Mouse (Mus musculus) CD4-positive, CD25-positive, alpha-beta regulatory T cell, adult 4 months (primary cell): ENCODE data around the gene Zbp1. TPM values are rescaled to one million over a fixed set of nuclear protein-coding genes. Genes with fewer than 3 reads are reported as not detected.
A peak's percentile ranks its signal among the peaks of the same experiment; 100 is the strongest.

Experiments
- ATAC-seq: one replicate; pipeline ENCODE4 v1.8.0; 2017
- polyA plus RNA-seq, 2 experiments: library from polyadenylated mRNA; unstranded; fragments of 100-300 nt; shearing (Covaris generic); gene quantifications; one replicate each; pipeline ENCODE4 v1.2.1; 2017

Zbp1 gene
- polyA plus RNA-seq = 100 to 1,000 TPM in 1 of 2 experiments, 10 to 100 TPM in 1; 85.2 to 140 TPM

GRCm38 (mm10) chr2:173218416-173219141 lies at the start of gene Zbp1:
Gene Zbp1 (minus strand): TSS chr2:173218923.
- ATAC-seq = peak; percentile 94

- no peak for ATAC-seq
Measured at GRCm38 (mm10) chr2:173267562-173267961, 48.8 kb upstream of the Zbp1 start.

DNA sequence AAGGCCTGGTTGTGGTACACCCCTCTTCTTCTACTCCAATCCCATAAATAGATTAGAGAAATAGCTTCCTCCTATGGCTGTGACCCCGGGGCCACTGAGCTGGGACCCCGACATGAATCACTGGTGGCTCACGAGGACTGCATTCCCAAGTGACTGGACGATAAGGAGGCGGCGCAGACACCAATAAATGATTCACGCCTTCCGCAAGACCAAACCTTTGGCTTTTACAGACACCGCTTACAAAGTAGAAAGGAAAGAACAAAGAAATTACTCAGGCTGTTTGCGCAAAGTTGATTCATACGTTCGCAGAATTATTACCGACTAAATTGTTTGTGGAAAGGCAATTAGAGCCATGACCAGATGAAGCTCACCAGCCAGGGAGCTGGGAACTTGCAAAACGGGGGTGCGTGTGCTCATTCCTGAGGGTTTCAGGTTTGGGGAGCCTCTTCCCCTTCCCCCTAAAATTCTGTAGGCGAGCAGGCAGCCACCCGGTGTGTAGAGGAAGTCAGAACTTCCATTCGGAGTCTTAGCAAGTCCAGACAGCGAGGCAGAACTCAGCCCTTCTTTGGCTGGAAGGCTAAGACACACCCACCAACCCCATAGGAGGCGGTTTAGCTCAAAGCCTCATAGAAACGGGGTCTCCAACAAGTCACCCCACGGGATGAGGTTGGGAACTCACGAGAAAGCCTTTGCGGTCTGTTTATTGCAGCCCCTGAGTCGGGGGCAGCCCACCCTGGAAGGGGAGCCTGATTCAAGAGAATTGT lies 47.8 kb upstream of the Zbp1 start:
- ATAC-seq = no peak

- no peak for ATAC-seq
Measured at GRCm38 (mm10) chr2:173265468-173266265, 46.9 kb upstream of the Zbp1 start.

DNA sequence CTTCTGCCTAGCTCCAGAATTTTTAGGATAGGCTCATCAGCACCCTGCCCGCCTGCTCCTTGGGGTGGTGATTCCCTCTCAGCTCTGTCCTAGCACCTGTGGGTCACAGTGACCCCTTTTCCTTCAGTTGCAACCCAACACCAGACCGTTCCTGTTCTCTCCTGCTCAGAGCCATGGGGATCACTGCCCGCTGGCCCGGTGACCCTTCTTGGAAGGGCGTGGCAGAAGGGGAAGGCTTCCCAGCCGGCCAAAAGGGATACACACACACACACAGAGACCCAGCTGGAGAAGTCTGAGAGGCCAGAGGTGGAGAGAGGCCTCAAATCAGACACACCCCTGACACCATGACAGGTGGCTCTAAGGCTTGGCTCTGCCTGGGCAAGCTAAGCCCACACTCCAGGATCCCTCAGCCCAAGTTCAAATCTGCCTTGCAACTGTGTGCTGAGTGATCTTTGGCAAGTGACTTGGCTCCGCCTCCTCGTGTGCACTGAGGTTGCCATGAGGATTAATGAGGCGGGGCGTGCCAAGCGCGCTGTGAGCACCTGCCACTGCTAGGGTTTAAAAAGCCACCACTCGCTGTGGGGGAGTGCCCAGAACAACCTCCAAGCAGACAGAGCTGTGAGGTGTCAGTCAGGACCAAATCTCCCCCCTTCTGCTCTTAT lies 45.9 kb upstream of the Zbp1 start:
- ATAC-seq = peak; percentile 85

DNA sequence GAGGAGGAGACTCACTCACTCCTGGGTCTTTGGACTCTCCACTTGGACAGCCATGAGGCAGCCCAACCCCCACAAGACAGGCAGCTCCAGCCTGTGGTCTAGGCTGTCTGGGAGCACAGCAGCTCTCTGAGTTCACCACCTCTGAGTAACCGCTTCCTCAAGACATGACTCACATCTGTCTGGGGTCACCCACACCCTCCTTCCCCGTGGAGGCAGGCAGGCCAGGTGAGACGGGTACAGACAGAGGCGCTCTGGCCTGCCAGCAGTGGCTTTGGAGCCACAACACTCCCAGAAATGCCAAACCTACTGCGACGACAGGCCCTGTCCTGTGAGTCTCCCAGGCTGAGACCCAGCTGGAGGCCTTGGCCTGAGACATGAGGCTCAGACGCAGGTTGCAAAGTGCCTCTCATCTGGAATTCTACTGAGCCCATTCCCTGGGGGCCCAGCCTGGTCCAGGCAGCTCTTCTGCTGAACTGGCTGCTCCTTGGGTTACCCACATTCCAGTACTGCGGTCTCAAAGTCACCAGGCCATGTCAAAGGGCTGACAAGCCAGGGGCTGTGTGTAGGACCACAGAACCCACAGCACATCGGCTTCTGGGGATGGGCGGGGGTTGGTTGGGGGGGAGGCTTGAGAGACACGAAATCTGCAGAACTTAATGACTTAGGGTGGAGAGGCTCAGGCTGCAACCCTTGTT lies 45.1 kb upstream of the Zbp1 start:
- ATAC-seq = peak; percentile 86

DNA sequence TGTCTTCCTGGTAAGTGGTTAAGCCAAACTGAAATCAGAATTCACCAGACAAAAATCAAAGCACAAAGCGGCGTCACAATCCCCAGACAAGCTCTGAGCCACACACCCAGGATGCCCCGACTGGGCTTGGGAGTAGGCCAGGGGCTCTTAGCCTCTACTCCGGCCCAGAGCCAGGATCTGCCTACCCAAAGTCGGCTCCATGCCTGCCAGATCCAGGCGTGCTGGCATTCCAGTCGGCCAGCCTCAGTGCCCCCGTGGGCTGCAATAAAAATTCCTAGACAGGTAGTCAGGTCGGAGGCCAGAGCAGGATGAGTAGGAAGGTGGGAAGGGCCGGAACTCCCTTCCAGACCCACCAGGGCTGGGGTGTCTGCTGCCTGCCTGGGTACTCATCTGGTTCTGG lies 42.8 kb upstream of the Zbp1 start:
- ATAC-seq = no peak

DNA sequence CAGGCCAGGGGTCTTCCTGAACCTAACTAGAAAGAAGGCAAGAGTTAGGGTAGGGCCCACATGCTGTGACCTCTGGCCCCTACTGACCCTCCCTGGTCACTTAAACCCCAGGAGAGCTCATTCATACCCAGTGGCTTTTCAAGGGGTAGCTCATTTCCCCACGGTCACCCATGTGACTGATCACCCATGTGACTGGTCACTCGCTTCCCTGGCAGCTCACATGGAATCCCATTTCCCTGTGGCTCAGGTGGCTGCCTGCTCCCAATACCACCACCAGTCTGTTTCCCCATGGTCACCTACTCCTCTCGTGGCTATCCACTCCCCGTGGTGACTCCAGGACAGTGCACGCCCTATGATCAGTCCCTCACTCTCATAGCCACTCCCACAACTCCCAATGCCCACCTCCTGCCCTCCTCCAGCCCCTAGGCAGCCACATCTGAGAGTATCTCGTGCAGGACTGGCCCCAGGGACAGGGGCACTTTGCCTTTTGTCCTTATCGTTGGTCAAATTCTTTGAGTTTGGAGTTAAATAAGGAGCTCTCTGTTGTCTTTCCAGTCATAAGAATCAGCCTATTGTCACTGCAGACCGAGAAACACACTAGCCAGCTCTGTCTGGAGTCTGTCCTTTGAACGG lies 39.9 kb upstream of the Zbp1 start:
- no peak for ATAC-seq

- no peak for ATAC-seq
Measured at GRCm38 (mm10) chr2:173257610-173258009, 38.9 kb upstream of the Zbp1 start.

- no peak for ATAC-seq
Measured at GRCm38 (mm10) chr2:173256552-173256949, 37.8 kb upstream of the Zbp1 start.

- ATAC-seq = no peak
Measured at GRCm38 (mm10) chr2:173255810-173256551, 37.3 kb upstream of the Zbp1 start.

GRCm38 (mm10) chr2:173253761-173254662 lies 35.3 kb upstream of the Zbp1 start:
- ATAC-seq = no peak

GRCm38 (mm10) chr2:173251675-173252074 lies 33.0 kb upstream of the Zbp1 start:
- no peak for ATAC-seq

GRCm38 (mm10) chr2:173251133-173251532 lies 32.4 kb upstream of the Zbp1 start:
- no peak for ATAC-seq

DNA sequence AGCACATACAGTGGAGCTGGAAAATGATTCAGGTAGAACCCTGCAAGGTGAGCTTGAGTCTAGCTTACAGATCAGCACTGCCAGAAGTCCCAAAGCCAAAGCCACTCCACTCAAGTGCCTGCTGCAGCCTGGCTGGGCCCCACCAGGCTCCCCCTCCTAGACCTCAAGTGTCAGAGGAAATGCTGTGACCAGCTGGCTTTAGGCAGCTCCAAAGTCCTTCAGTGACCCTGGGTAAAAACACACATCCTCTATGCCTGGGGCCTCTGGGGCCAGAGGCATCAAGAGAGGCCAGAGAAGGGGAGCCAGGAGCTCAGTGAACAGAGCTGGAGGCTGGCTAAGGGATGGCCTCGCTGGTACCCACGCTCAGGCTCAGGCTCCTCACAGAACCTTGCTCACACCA lies 31.7 kb upstream of the Zbp1 start:
- ATAC-seq = no peak

DNA sequence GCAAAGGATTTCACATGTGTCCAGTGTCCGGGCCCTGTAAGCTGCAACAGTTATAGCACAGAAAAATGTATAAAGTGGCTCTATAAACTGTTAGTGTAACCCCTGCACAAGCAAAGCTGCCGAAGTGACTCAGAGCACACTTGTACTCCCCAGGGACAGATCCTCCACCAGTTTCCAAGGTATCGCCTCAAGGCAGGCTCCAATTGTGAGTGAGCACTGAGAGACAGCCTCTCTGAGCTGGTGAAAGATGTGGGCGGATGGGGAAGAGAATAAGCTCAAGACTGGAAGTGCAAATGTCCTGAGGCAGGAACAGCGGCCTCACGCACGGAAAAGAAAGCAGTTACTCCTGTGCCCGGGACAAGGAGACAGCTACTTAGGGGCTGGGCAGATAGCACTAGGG lies 31.2 kb upstream of the Zbp1 start:
- no peak for ATAC-seq

DNA sequence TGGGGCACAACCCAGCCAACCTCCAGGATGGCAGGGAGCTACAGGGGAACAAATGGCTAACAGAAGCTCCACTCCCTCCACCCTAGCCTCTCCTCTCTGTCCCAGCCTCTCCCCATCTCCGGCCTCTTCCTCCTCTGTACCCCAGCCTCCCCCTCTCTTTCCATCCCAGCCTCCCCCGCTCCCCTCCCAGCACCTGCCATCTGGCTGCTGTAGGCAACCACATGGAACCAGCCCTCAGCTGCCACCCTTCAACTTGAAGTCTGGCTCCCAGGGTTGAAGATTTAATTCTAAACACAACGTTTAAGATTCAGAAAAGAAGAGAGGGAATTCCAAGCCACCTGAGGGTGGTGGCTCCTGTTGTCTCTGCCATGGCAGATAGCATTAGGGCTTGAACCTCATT lies 30.7 kb upstream of the Zbp1 start:
- ATAC-seq = no peak

- no peak for ATAC-seq
Measured at GRCm38 (mm10) chr2:173248822-173249221, 30.1 kb upstream of the Zbp1 start.

- no peak for ATAC-seq
Measured at GRCm38 (mm10) chr2:173247911-173248310, 29.2 kb upstream of the Zbp1 start.

- ATAC-seq = no peak
Measured at GRCm38 (mm10) chr2:173247197-173247596, 28.5 kb upstream of the Zbp1 start.
